Mouse (Mus musculus) neural tube, embryonic 13.5 days (tissue): ENCODE data around the gene Neu1. TPM values are rescaled to one million over a fixed set of nuclear protein-coding genes. Genes with fewer than 3 reads are reported as not detected.
"Not testable (repeated sequence)": the region's sequence is repeated elsewhere in the genome, so short reads cannot be mapped to it uniquely, and the experiment has no call there.

Experiments
- ATAC-seq: fragments of 200-750 bp; cut with Nextera tagmentation; 2 replicates; pipeline ENCODE4 v1.8.0; 2017; ENCODE audit warnings: low read depth, mild to moderate bottlenecking, moderate TSS enrichment, moderate library complexity
- H3K27ac ChIP-seq: fragments of 300-500 bp; sonication (generic); replicated peaks from 2 replicates; pipeline ENCODE4 v1.5.1; 2015; ENCODE audit warnings: moderate library complexity, mild to moderate bottlenecking, inconsistent platforms
- H3K27me3 ChIP-seq: fragments of 300-500 bp; sonication (generic); 2 replicates; pipeline ENCODE4 v1.6.1; 2015; ENCODE audit warnings: mild to moderate bottlenecking, inconsistent platforms
- H3K36me3 ChIP-seq: fragments of 300-500 bp; sonication (generic); 2 replicates; pipeline ENCODE4 v1.6.1; 2015; ENCODE audit warnings: mild to moderate bottlenecking, inconsistent platforms
- H3K4me1 ChIP-seq: fragments of 300-500 bp; sonication (generic); replicated peaks from 2 replicates; pipeline ENCODE4 v1.6.1; 2015; ENCODE audit warnings: inconsistent platforms
- H3K4me2 ChIP-seq: fragments of 300-500 bp; sonication (generic); 2 replicates; pipeline ENCODE4 v1.6.1; 2015; ENCODE audit warnings: inconsistent platforms, mild to moderate bottlenecking, moderate library complexity
- H3K4me3 ChIP-seq: fragments of 300-500 bp; sonication (generic); 2 replicates; pipeline ENCODE4 v1.5.1; 2015; ENCODE audit warnings: mild to moderate bottlenecking, inconsistent platforms
- H3K9ac ChIP-seq: fragments of 300-500 bp; sonication (generic); 2 replicates; pipeline ENCODE4 v1.6.1; 2015; ENCODE audit warnings: moderate library complexity, mild to moderate bottlenecking, inconsistent platforms
- H3K9me3 ChIP-seq: fragments of 300-500 bp; sonication (generic); 2 replicates; pipeline ENCODE4 v1.6.1; 2016; ENCODE audit warnings: inconsistent platforms
- WGBS: fragments of 180-500 bp; shearing (Covaris S2); methylation state at CpG from one replicate; pipeline ENCODE4 v1.1.7; 2015; 5-methylcytosine and 5-hydroxymethylcytosine counted together
- polyA plus RNA-seq: library from polyadenylated mRNA; unstranded; fragments of >200 nt; fragmentation: Nextera tagmentation; extraction: Ambion mirVana; gene quantifications from 2 replicates; pipeline ENCODE4 v1.2.1, GENCODE M21; 2015

The Neu1 gene
- polyA plus RNA-seq, 1 experiment from 2014 or later: 30.6 TPM

DNA sequence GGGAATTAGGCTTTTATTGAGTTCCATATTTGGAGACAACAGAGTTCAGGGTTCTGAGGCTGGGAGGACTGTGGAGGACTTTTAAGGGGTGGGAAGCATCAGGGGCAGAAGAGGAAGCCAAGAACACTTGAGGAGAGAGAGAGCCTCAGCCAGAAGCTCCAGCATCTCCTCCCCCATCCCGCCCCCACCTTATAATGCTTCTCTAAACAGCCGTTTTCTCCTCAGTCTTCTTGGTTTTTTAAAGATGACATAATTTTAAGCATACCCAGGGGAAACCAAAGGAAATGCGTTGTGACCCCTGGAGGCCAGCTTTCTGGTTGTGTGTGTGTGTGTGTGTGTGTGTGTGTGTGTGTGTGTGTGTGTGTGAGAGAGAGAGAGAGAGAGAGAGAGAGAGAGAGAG, 31.1 kb downstream of the Neu1 start:
- Histone ChIP-seq H3K27me3 (peaks cover 54% of the 10 kb centered on the region), H3K4me2 (no peak overlapping the region), H3K9ac (no peak overlapping the region), H3K9me3 (no peaks in the 10 kb centered on the region), H3K36me3 (no peaks in the 10 kb centered on the region), H3K4me1 (peaks cover 12% of the 10 kb centered on the region), H3K4me3 (no peak overlapping the region), H3K27ac (no peak overlapping the region)
- no peak for ATAC-seq
- WGBS: 28% methylated on average over 3 of the region's 3 CpGs

GRCm38 (mm10) chr17:34962841-34963240, 31.8 kb downstream of the Neu1 start:
- no peak overlapping the region for H3K9ac ChIP-seq
- H3K4me2 ChIP-seq: no peak overlapping the region
- H3K27me3 ChIP-seq: peaks cover 62% of the 10 kb centered on the region
- ATAC-seq: no peak
- no peak overlapping the region for H3K27ac ChIP-seq
- no peak overlapping the region for H3K4me3 ChIP-seq
- no peaks in the 10 kb centered on the region for H3K9me3 ChIP-seq
- no peaks in the 10 kb centered on the region for H3K36me3 ChIP-seq
- peaks cover 12% of the 10 kb centered on the region for H3K4me1 ChIP-seq
- 50% methylated on average over 1 of the region's 1 CpGs for WGBS

DNA sequence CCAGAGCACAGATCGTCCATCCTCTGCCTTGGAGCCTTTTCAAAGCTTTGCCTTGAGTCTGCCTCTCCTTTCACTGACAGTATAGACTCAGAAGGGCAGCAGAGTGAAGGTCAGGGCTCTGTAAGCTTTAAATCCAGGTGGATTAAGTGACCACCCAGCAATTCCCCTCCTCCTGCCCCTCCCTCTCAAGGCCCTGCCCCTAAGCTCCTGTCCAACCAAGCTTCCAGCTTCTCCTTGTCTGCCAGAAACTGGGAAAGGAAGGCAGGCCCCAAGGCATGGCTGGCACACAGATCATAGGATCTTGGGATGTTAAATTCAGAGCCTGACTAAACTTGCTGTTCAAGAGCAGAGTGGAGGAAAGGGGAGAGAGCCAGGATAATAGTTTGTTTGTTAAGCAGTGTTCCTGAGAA, 33.6 kb downstream of the Neu1 start:
- Histone ChIP-seq H3K9me3 (no peaks in the 10 kb centered on the region), H3K27me3 (peaks cover 76% of the 10 kb centered on the region), H3K9ac (no peak overlapping the region), H3K4me2 (no peak overlapping the region), H3K36me3 (no peaks in the 10 kb centered on the region), H3K27ac (no peak overlapping the region), H3K4me3 (no peak overlapping the region), H3K4me1 (peaks cover 8% of the 10 kb centered on the region)
- 17% methylated on average over 1 of the region's 1 CpGs for WGBS
- no peak for ATAC-seq

- Histone ChIP-seq H3K9me3 (no peaks in the 10 kb centered on the region), H3K4me3 (no peak overlapping the region), H3K27ac (no peak overlapping the region), H3K9ac (no peak overlapping the region), H3K4me2 (no peak overlapping the region), H3K27me3 (peaks cover 71% of the 10 kb centered on the region), H3K4me1 (no peaks in the 10 kb centered on the region), H3K36me3 (no peaks in the 10 kb centered on the region)
- no peak for ATAC-seq
- WGBS: 80% methylated on average over 5 of the region's 5 CpGs
Observed at GRCm38 (mm10) chr17:34965627-34966026, 34.6 kb downstream of the Neu1 start.

GRCm38 (mm10) chr17:34969822-34970221, 38.8 kb downstream of the Neu1 start, which contains the start of gene Gm20481:
TSS of gene Gm20481 (plus strand) at chr17:34969912.
- not testable (repeated sequence) for H3K27ac ChIP-seq, H3K36me3 ChIP-seq, H3K4me2 ChIP-seq, H3K9me3 ChIP-seq, H3K9ac ChIP-seq, H3K4me3 ChIP-seq, H3K4me1 ChIP-seq, ATAC-seq
- 67% methylated on average over 8 of the region's 11 CpGs for WGBS
- H3K27me3 ChIP-seq: peaks cover 57% of the 10 kb centered on the region

DNA sequence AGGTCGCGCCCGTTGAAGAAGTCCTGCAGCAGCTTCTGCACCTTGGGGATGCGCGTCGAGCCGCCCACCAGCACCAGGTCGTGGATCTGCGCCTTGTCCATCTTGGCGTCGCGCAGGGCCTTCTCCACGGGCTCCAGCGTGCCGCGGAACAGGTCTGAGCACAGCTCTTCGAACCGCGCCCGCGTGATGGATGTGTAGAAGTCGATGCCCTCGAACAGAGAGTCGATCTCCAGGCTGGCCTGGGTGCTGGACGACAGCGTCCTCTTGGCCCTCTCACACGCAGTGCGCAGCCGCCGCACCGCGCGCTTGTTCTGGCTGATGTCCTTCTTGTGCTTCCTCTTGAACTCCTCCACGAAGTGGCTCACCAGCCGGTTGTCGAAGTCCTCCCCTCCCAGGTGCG, 39.8 kb downstream of the Neu1 start:
- not testable (repeated sequence) for H3K4me1 ChIP-seq, H3K9me3 ChIP-seq, H3K4me3 ChIP-seq, H3K36me3 ChIP-seq, H3K27ac ChIP-seq, H3K4me2 ChIP-seq, H3K9ac ChIP-seq, ATAC-seq
- H3K27me3 ChIP-seq: peaks cover 48% of the 10 kb centered on the region
- 30% methylated on average over 26 of the region's 37 CpGs for WGBS

DNA sequence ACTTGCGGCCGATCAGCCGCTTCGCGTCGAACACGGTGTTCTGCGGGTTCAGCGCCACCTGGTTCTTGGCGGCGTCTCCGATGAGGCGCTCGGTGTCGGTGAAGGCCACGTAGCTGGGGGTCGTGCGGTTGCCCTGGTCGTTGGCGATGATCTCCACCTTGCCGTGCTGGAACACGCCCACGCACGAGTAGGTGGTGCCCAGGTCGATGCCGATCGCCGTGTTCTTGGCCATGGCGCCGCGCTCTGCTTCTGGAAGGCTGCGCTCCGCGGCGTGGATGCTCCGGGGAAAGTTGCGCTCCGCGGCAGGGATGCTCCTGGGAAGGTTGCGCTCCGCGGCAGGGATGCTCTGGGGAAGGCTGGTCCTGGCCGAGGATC, 40.6 kb downstream of the Neu1 start:
- H3K4me1 ChIP-seq: not testable (repeated sequence)
- ATAC-seq: peak; percentile 45; the same call in 1 of the 2 replicates
- under 1% methylated on average over 22 of the region's 43 CpGs for WGBS

DNA sequence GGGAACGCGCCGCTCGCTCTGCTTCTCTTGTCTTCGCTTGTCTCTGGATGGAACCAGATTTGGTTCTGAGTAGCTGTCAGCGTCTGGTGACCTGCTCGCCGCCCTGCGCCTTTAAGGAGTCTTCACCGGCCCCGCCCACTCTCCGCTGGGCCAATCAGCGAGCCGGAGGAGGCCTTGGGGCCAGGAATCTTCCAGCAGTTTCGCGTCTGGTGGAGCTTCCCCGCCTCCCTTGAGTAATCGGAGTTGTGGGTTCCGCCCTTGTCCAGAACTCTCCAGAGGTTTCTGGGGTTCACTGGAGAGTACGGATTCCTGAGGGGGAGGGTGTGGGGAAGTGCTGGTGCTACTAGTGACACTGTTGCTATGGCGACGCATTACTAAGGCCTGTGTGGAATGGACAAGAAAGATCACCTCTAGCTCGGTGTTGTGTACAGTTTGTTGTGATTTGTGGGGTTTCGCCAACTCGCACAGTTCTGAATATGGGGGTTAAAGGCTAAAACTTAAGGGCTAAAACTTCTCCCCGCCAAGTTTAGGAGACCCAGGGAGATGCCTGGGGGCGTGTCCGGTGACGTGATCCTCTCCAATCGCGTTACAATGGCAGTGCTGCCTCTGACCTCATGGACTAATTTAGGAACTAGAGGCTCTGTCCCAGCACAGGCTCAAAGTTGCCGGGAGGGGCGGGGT, 41.2 kb downstream of the Neu1 start, which contains the start of the genes Hspa1a and Hspa1l:
Hspa1a (minus strand) TSS at position 88 of the 681 bp plus-strand sequence.
Hspa1l (plus strand) TSS at position 635 of the 681 bp plus-strand sequence.
- Histone ChIP-seq H3K27me3 (peaks cover 45% of the 10 kb centered on the region), H3K4me2 (peak within 1 kb of the TSS; percentile 78), H3K4me3 (peak within 1 kb of the TSS; percentile 40), H3K9ac (peak within 1 kb of the TSS; percentile 58)
- H3K36me3 ChIP-seq, H3K9me3 ChIP-seq, H3K4me1 ChIP-seq, H3K27ac ChIP-seq: not testable (repeated sequence)
- 1% methylated on average over 29 of the region's 33 CpGs for WGBS
- ATAC-seq: peak; percentile 92

More for the DNA sequence above, 40.6 kb downstream of the Neu1 start:
- not testable (repeated sequence) for H3K9me3 ChIP-seq, H3K36me3 ChIP-seq, H3K27ac ChIP-seq, H3K9ac ChIP-seq
- H3K27me3 ChIP-seq: peaks cover 46% of the 10 kb centered on the region
- H3K4me3 ChIP-seq: peak overlapping the region; percentile 40
- H3K4me2 ChIP-seq: peak overlapping the region; percentile 78

DNA sequence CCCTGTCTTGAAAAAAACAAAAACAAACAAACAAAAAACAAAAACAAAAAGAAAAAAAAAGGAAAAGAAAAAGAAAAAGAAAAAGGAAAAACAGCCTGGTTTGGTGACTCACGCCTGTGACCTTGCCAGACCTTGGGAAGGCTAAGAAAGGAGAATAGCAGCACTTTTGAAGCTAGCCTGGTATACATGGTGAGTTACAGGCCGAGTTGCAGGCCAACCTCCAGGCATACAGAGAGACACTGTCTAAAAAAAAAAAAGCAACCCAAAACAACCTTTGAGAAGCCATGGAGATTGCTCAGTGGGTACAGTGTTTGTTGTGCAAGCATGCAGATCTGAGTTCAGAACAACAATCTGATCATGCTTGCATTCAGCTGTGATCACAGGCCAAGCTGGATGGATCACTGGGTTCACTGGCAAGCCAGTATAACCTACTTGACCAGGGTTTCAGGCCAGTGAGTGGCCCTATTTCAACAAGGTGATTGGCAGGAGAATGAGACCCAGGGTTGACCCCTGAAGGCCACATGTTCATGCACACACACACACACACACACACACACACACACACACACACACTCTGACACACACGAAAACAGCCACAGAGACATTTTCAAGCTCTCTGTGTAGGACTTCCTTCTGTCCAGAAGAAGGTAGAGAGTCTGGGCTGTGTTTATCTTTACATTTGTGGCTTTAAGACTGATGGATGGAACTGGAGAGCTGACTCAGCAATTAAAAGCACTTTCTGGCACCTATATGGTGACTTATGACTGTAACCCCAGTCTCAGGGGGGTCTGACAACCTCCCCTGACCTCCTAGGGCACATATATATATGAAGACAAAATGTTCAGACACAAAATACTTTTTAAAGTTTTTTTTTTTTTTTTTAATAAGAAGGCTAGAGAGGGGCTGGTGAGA, 44.8 kb downstream of the Neu1 start:
- no peak overlapping the region for H3K4me2 ChIP-seq
- H3K4me1 ChIP-seq: peaks cover 16% of the 10 kb centered on the region
- ATAC-seq: no peak
- no peak overlapping the region for H3K27ac ChIP-seq
- H3K27me3 ChIP-seq: peaks cover 16% of the 10 kb centered on the region
- no peak overlapping the region for H3K9ac ChIP-seq
- no peaks in the 10 kb centered on the region for H3K36me3 ChIP-seq
- WGBS: 82% methylated on average over 3 of the region's 3 CpGs
- H3K4me3 ChIP-seq: no peak overlapping the region
- H3K9me3 ChIP-seq: no peaks in the 10 kb centered on the region

DNA sequence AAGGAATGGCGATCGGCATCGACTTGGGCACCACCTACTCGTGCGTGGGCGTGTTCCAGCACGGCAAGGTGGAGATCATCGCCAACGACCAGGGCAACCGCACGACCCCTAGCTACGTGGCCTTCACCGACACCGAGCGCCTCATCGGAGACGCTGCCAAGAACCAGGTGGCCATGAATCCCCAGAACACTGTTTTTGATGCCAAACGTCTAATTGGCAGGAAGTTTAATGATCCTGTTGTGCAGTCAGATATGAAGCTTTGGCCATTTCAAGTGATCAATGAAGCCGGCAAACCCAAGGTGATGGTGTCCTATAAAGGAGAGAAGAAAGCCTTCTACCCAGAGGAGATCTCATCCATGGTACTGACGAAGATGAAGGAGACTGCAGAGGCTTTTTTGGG, 45.9 kb downstream of the Neu1 start:
- ATAC-seq: no peak
- Histone ChIP-seq H3K36me3 (no peaks in the 10 kb centered on the region), H3K27me3 (peaks cover 16% of the 10 kb centered on the region), H3K4me1 (peaks cover 20% of the 10 kb centered on the region), H3K27ac (no peak overlapping the region), H3K4me2 (no peak overlapping the region), H3K4me3 (no peak overlapping the region), H3K9me3 (no peaks in the 10 kb centered on the region), H3K9ac (no peak overlapping the region)
- 94% methylated on average over 20 of the region's 20 CpGs for WGBS

DNA sequence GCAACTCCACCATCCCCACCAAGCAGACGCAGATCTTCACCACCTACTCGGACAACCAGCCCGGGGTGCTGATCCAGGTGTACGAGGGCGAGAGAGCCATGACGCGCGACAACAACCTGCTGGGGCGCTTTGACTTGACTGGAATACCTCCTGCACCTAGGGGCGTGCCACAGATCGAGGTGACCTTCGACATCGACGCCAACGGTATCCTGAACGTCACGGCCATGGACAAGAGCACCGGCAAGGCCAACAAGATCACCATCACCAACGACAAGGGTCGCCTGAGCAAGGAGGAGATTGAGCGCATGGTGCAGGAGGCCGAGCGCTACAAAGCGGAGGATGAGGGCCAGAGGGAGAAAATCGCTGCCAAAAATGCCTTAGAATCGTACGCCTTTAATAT, 47.2 kb downstream of the Neu1 start:
- no peak for ATAC-seq
- no peaks in the 10 kb centered on the region for H3K36me3 ChIP-seq
- no peak overlapping the region for H3K4me2 ChIP-seq
- H3K27ac ChIP-seq: no peak overlapping the region
- H3K4me1 ChIP-seq: peaks cover 26% of the 10 kb centered on the region
- no peak overlapping the region for H3K9ac ChIP-seq
- no peaks in the 10 kb centered on the region for H3K9me3 ChIP-seq
- H3K4me3 ChIP-seq: no peak overlapping the region
- WGBS: 88% methylated on average over 27 of the region's 27 CpGs
- peaks cover 9% of the 10 kb centered on the region for H3K27me3 ChIP-seq

GRCm38 (mm10) chr17:34979631-34980030, 48.6 kb downstream of the Neu1 start:
- no peak for ATAC-seq
- no peak overlapping the region for H3K27ac ChIP-seq
- H3K27me3 ChIP-seq: no peaks in the 10 kb centered on the region
- 0 out of 2 replicates have a peak overlapping the region, but pooled peaks have one; percentile 19 for H3K9ac ChIP-seq
- H3K4me3 ChIP-seq: no peak overlapping the region
- no peak overlapping the region for H3K4me2 ChIP-seq
- 95% methylated on average over 4 of the region's 4 CpGs for WGBS
- H3K4me1 ChIP-seq: peaks cover 29% of the 10 kb centered on the region
- no peaks in the 10 kb centered on the region for H3K9me3 ChIP-seq
- no peaks in the 10 kb centered on the region for H3K36me3 ChIP-seq
